Mouse (Mus musculus) left cerebral cortex, postnatal 36 days (tissue): ENCODE results near the gene Lonp1. TPM values are rescaled to one million over a fixed set of nuclear protein-coding genes. Genes with fewer than 3 reads are reported as not detected.
"Not testable (repeated sequence)": the region's sequence is repeated elsewhere in the genome, so short reads cannot be mapped to it uniquely, and the experiment has no call there.

ENCODE experiments used
- DNase-seq, 2 experiments: peaks; one replicate each; pipeline ENCODE4 v3.0.0; 2021 to 2022; ENCODE audit warnings: low spot score in 2 of 2, mixed read lengths in 1 of 2
- intact Hi-C: fragments of 180-260 bp; cut with DNase I; formaldehyde crosslinking; loops from one replicate; pipeline ENCODE4 v1.15.1; 2025
- total RNA-seq, 2 experiments: library from RNA; stranded (reverse); gene quantifications; 2 replicates each; pipeline ENCODE4 v1.2.3; 2021

Gene Lonp1
- total RNA-seq, 2 experiments from 2014 or later: 62.7 to 64.1 TPM

GRCm38 (mm10) chr17:56627530-56628277, 1.0 kb upstream of the Lonp1 start, which contains the start of gene Catsperd:
TSS of gene Catsperd (plus strand) at chr17:56628143.
- intact Hi-C loops: loop anchor here (2.0 to 5.0 kb wide), 2 partner anchors 15 to 40 kb away; partner anchors contain the start of gene Rpl36
- DNase-seq: no peak

GRCm38 (mm10) chr17:56626260-56626659, 427 bp downstream of the Lonp1 start:
- no peak for DNase-seq
- intact Hi-C loops: loop anchor here (2.0 to 5.0 kb wide), 2 partner anchors 13 to 41 kb away; partner anchors contain the start of gene Rpl36

- intact Hi-C loops: loop anchor here (5.0 kb wide), 1 partner anchor 42 kb away; no protein-coding TSS in a partner anchor
- no peak for DNase-seq
These were observed 1.2 kb downstream of the Lonp1 start for GRCm38 (mm10) chr17:56625495-56625894.

GRCm38 (mm10) chr17:56617628-56618027, 9.1 kb downstream of the Lonp1 start:
- no peak for DNase-seq
- intact Hi-C loops: no loop called here

GRCm38 (mm10) chr17:56616725-56617124, 10.0 kb downstream of the Lonp1 start:
- no peak for DNase-seq
- intact Hi-C loops: no loop called here

GRCm38 (mm10) chr17:56615792-56616191, 10.9 kb downstream of the Lonp1 start:
- intact Hi-C loops: no loop called here
- no peak for DNase-seq

- no peak for DNase-seq
- intact Hi-C loops: no loop called here
These were observed 11.4 kb downstream of the Lonp1 start for GRCm38 (mm10) chr17:56615136-56615784.

- intact Hi-C loops: loop anchor here (5.0 kb wide), 1 partner anchor 148 kb away; the partner anchor contains the start of gene Dus3l
- no peak for DNase-seq
These were observed 12.1 kb downstream of the Lonp1 start for GRCm38 (mm10) chr17:56614391-56615135.

- intact Hi-C loops: loop anchor here (2.0 to 5.0 kb wide), 3 partner anchors 13 to 148 kb away; partner anchors contain the start of genes Dus3l and Lonp1
- DNase-seq: peak in 1 of 2 experiments; percentile 46
These were observed 12.8 kb downstream of the Lonp1 start for GRCm38 (mm10) chr17:56613893-56614292.

GRCm38 (mm10) chr17:56613236-56613844, 13.3 kb downstream of the Lonp1 start, which contains the start of gene Rpl36:
TSS of gene Rpl36 (plus strand) at chr17:56613416.
- DNase-seq: peak; percentile 97
- intact Hi-C loops: loop anchor here (2.0 to 5.0 kb wide), 3 partner anchors 13 to 149 kb away; partner anchors contain the start of genes Dus3l and Lonp1

- intact Hi-C loops: loop anchor here (2.0 to 5.0 kb wide), 3 partner anchors 14 to 150 kb away; partner anchors contain the start of genes Dus3l and Lonp1
- not testable (repeated sequence) for DNase-seq
These were observed 14.1 kb downstream of the Lonp1 start for GRCm38 (mm10) chr17:56612565-56612939.

- no peak for DNase-seq
- intact Hi-C loops: loop anchor here (2.0 to 5.0 kb wide), 3 partner anchors 15 to 150 kb away; partner anchors contain the start of genes Dus3l and Lonp1
These were observed 14.7 kb downstream of the Lonp1 start for GRCm38 (mm10) chr17:56611861-56612564.

GRCm38 (mm10) chr17:56611323-56611722, 15.4 kb downstream of the Lonp1 start:
- intact Hi-C loops: loop anchor here (5.0 kb wide), 1 partner anchor 151 kb away; the partner anchor contains the start of gene Dus3l
- no peak for DNase-seq

GRCm38 (mm10) chr17:56609452-56610171, 17.1 kb downstream of the Lonp1 start, which contains the start of gene 2410015M20Rik:
TSS of gene 2410015M20Rik (minus strand) at chr17:56609771.
- intact Hi-C loops: loop anchor here (5.0 kb wide), 1 partner anchor 153 kb away; the partner anchor contains the start of gene Dus3l
- DNase-seq: peak; percentile 96 to 97

- no peak for DNase-seq
- intact Hi-C loops: no loop called here
These were observed 18.0 kb downstream of the Lonp1 start for GRCm38 (mm10) chr17:56608699-56609098.

- no peak for DNase-seq
- intact Hi-C loops: no loop called here
These were observed 19.1 kb downstream of the Lonp1 start for GRCm38 (mm10) chr17:56607521-56608062.

GRCm38 (mm10) chr17:56605431-56605830, 21.3 kb downstream of the Lonp1 start:
- DNase-seq: no peak
- intact Hi-C loops: no loop called here
